In genomic region chr2:93227713-93228479, GRCm38 (mm10) we compare ENCODE assay signal across 10 mouse cellular contexts. TPM values are rescaled to one million over a fixed set of nuclear protein-coding genes. Genes with fewer than 3 reads are reported as not detected.
DNase-seq lines count a peak whose midpoint lies in the region; ATAC-seq and TF ChIP-seq lines count a peak whose summit lies in the region.
"Had no signal": no experiment of that assay in that cellular context is flagged by ENCODE, and none has a peak within 500 bp of the region (broad histone marks: within the 10 kb centered on the region; RNA-seq: fewer than 3 reads in every experiment).

No protein-coding gene starts in this region.

- WGBS in hindbrain, postnatal 0 days: 29% methylated on average over 9 of the region's 9 CpGs
- WGBS in lung, embryonic 15.5 days: 46% methylated on average over 9 of the region's 9 CpGs
- WGBS in stomach, embryonic 14.5 days: 61% methylated on average over 9 of the region's 9 CpGs

- no peak overlapping the region for H3K4me2 ChIP-seq in hindbrain, postnatal 0 days (ENCODE audit: low read depth, low read length)
- H3K4me2 ChIP-seq in lung, embryonic 15.5 days: no peak overlapping the region
- no peak overlapping the region for H3K4me2 ChIP-seq in stomach, embryonic 14.5 days (replicated peaks; ENCODE audit: low read depth, low read length)

- H3K9me3 ChIP-seq in hindbrain, postnatal 0 days (ENCODE audit: low read length): no peaks in the 10 kb centered on the region
- H3K9me3 ChIP-seq in lung, embryonic 15.5 days: no peaks in the 10 kb centered on the region
- H3K9me3 ChIP-seq in stomach, embryonic 14.5 days (ENCODE audit: control insufficient read depth, low read depth, low read length): no peaks in the 10 kb centered on the region

- no peak overlapping the region for H3K9ac ChIP-seq in hindbrain, postnatal 0 days (replicated peaks; ENCODE audit: low read length)
- H3K9ac ChIP-seq in lung, embryonic 15.5 days: no peak overlapping the region
- no peak overlapping the region for H3K9ac ChIP-seq in stomach, embryonic 14.5 days (replicated peaks; ENCODE audit: low read depth, low read length)
- H3K9ac ChIP-seq: liver, embryonic 14.5 days had no signal

- H3K36me3 ChIP-seq in hindbrain, postnatal 0 days (ENCODE audit: insufficient read depth, low read length): no peaks in the 10 kb centered on the region
- no peaks in the 10 kb centered on the region for H3K36me3 ChIP-seq in lung, embryonic 15.5 days
- no peaks in the 10 kb centered on the region for H3K36me3 ChIP-seq in stomach, embryonic 14.5 days (ENCODE audit: control insufficient read depth, insufficient read depth, low read length)

- ATAC-seq in hindbrain, postnatal 0 days: peak; percentile 86
- ATAC-seq in lung, embryonic 15.5 days (ENCODE audit: borderline replicate concordance, extremely low read depth, low FRiP score, low TSS enrichment): peak; percentile 61; the same call in 1 of the 2 replicates
- no peak for ATAC-seq in stomach, embryonic 14.5 days (ENCODE audit: insufficient number of reproducible peaks, insufficient read depth, low FRiP score, low read depth)

- peaks cover 17% of the 10 kb centered on the region for H3K4me1 ChIP-seq in hindbrain, postnatal 0 days (ENCODE audit: insufficient read depth, low read length)
- H3K4me1 ChIP-seq in lung, embryonic 15.5 days: peaks cover 35% of the 10 kb centered on the region
- H3K4me1 ChIP-seq in stomach, embryonic 14.5 days (ENCODE audit: control insufficient read depth, insufficient read depth, low read length): 0 out of 2 replicates have a peak, but pooled peaks cover 5% of the 10 kb centered on the region

- H3K27ac ChIP-seq in layer of hippocampus, adult 2 months: peak overlapping the region; percentile 86
- H3K27ac ChIP-seq in hindbrain, postnatal 0 days: peak overlapping the region; percentile 43
- H3K27ac ChIP-seq in lung, embryonic 15.5 days: peak overlapping the region; percentile 21; the same call in 1 of the 2 replicates
- H3K27ac ChIP-seq in stomach, embryonic 14.5 days (ENCODE audit: low read length): peak overlapping the region; percentile 33; the same call in 1 of the 2 replicates
- H3K27ac ChIP-seq: liver, embryonic 14.5 days had no signal

- no peaks in the 10 kb centered on the region for H3K27me3 ChIP-seq in hindbrain, postnatal 0 days (ENCODE audit: insufficient read depth, low read length)
- H3K27me3 ChIP-seq in lung, embryonic 15.5 days: no peaks in the 10 kb centered on the region
- no peaks in the 10 kb centered on the region for H3K27me3 ChIP-seq in stomach, embryonic 14.5 days (ENCODE audit: control insufficient read depth, insufficient read depth, low read length)

- no peak for TF ChIP-seq CTCF in layer of hippocampus, adult 2 months (conservative IDR thresholded peaks at IDR 0.05)
- TF ChIP-seq CTCF in hindbrain, postnatal 0 days (IDR thresholded peaks at IDR 0.05; ENCODE audit: low read depth): no peak

- H3K4me3 ChIP-seq in layer of hippocampus, adult 2 months: no peak overlapping the region
- no peak overlapping the region for H3K4me3 ChIP-seq in hindbrain, postnatal 0 days (ENCODE audit: low read length)
- no peak overlapping the region for H3K4me3 ChIP-seq in lung, embryonic 15.5 days
- H3K4me3 ChIP-seq in stomach, embryonic 14.5 days (ENCODE audit: low read depth, low read length): no peak overlapping the region

- peak in 1 of 2 experiments; percentile 50 for DNase-seq in layer of hippocampus, adult 2 months (ENCODE audit: low spot score in 2 of 2)
- no peak for DNase-seq in layer of hippocampus, adult 11-12 months (ENCODE audit: low spot score)
- DNase-seq in embryo, embryonic 9.5 days (ENCODE audit: extremely low spot score): peak; percentile 67
- peak; percentile 85 for DNase-seq in hindbrain, postnatal 0 days (ENCODE audit: low spot score)
- DNase-seq in ovary, postnatal 36 days (ENCODE audit: low spot score): no peak
- DNase-seq in adrenal gland, adult 18-20 months (ENCODE audit: low spot score in 2 of 2): no peak

RNA-seq across cellular contexts. Expression of gene Trp53i11, which starts 40.5 kb away (rescaled TPM):
- 10 to 100 TPM; 87.6 to 89.0 TPM for total RNA-seq in layer of hippocampus, adult 2 months (2021)
- 150 and 176 TPM in 2 replicates for total RNA-seq in hindbrain, postnatal 0 days (2014; rRNA removed)
- polyA plus RNA-seq in hindbrain, postnatal 0 days (2015; fragmentation: Nextera tagmentation; extraction: Ambion mirVana): 49.6 and 66.7 TPM in 2 replicates
- 24.9 and 29.7 TPM in 2 replicates for polyA plus RNA-seq in lung, embryonic 15.5 days (2015; fragmentation: Nextera tagmentation; extraction: Ambion mirVana)
- polyA plus RNA-seq in stomach, embryonic 14.5 days (2014; fragmentation: Nextera tagmentation; extraction: Ambion mirVana): 54.6 and 56.6 TPM in 2 replicates
- total RNA-seq in adrenal gland, adult 18-20 months (2021): 10 to 100 TPM; 51.6 to 83.8 TPM
- total RNA-seq: MEL had no signal

Comparison
In these comparisons a context has a peak if more than half of its experiments do, and no peak if none do; other contexts are left out.
1. DNase-seq: peak in embryo, embryonic 9.5 days (single experiment) and hindbrain, postnatal 0 days (single experiment); none in layer of hippocampus, adult 11-12 months (single experiment), ovary, postnatal 36 days (single experiment) and adrenal gland, adult 18-20 months (0 of 2).
2. H3K27ac ChIP-seq: peak in every context shown above with its lines; median percentile 86 in layer of hippocampus, adult 2 months; 43 in hindbrain, postnatal 0 days; 33 in stomach, embryonic 14.5 days; 21 in lung, embryonic 15.5 days.